Mouse (Mus musculus) thymus, adult 2 months (tissue): ENCODE measurements around the gene Slc25a21. TPM values are rescaled to one million over a fixed set of nuclear protein-coding genes. Genes with fewer than 3 reads are reported as not detected.

ENCODE experiments used
- DNase-seq: peaks from one replicate; pipeline ENCODE4 v3.0.0; 2021
- H3K27ac ChIP-seq: fragments of 200-500 bp; 2 replicates; pipeline ENCODE4 v1.5.1; 2012; ENCODE audit warnings: low read length, control low read depth; ENCODE audit not compliant: control insufficient read depth, insufficient read depth
- H3K27me3 ChIP-seq: fragments of 200-500 bp; 2 replicates; pipeline ENCODE4 v1.6.1; 2012; ENCODE audit warnings: mild to moderate bottlenecking, low read length, moderate library complexity, mixed read lengths; ENCODE audit not compliant: control insufficient read depth, insufficient read depth
- H3K36me3 ChIP-seq: fragments of 200-500 bp; 2 replicates; pipeline ENCODE4 v1.6.1; 2012; ENCODE audit warnings: mild to moderate bottlenecking, low read length, moderate library complexity; ENCODE audit not compliant: control insufficient read depth, insufficient read depth
- H3K4me1 ChIP-seq: fragments of 200-500 bp; replicated peaks from 2 replicates; pipeline ENCODE4 v1.6.1; 2012; ENCODE audit warnings: low read length; ENCODE audit not compliant: control insufficient read depth, insufficient read depth
- H3K4me3 ChIP-seq: fragments of 200-500 bp; 2 replicates; pipeline ENCODE4 v1.5.1; 2012; ENCODE audit warnings: mild to moderate bottlenecking, low read length, control low read depth, moderate library complexity; ENCODE audit not compliant: control insufficient read depth, insufficient read depth
- CTCF ChIP-seq: fragments of 200-500 bp; IDR thresholded peaks from 2 replicates; pipeline ENCODE4 v1.5.1; 2012; ENCODE audit warnings: mild to moderate bottlenecking, control low read depth, low read length, moderate library complexity, borderline replicate concordance; ENCODE audit not compliant: control insufficient read depth, poor library complexity, insufficient read depth; ENCODE audit errors: extremely low read depth
- POLR2A ChIP-seq: fragments of 200-500 bp; IDR thresholded peaks from 2 replicates; pipeline ENCODE4 v1.6.1; 2012; ENCODE audit warnings: mild to moderate bottlenecking, low read length, control low read depth, moderate library complexity; ENCODE audit not compliant: control insufficient read depth, poor library complexity, insufficient read depth; ENCODE audit errors: extremely low read depth
- WGBS: fragments of 180-500 bp; shearing (Covaris S2); methylation state at CpG from one replicate; pipeline ENCODE4 v1.1.7; 2018; 5-methylcytosine and 5-hydroxymethylcytosine counted together
- polyA plus RNA-seq: library from polyadenylated mRNA; depleted of rRNA; stranded (reverse); fragments of >200 nt; gene quantifications from 2 replicates; pipeline ENCODE4 v1.2.3, GENCODE M21; 2012

Slc25a21 gene
- polyA plus RNA-seq, 1 experiment, result 0.03 TPM

DNA sequence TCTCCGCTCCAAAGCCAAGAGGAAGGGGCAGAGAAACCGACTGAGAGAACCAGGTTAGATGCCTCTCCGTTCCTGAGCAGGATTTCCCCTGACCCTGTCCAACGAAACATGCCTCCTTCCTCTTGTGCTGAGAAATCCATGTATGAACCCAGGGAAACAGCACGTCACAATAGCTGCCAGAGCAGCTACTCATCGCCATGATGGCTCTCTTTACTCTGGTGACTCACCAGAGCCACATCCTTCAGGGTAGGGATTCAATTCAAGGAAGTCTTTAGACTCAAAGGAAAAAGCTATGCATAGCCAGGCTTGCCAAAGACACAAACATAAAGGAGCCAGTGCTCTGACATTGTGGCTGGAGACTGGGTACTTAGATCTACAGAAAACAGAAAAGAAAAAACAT lies 37.4 kb downstream of the Slc25a21 start:
- no peak for DNase-seq
- WGBS, result 64% methylated on average over 6 of the region's 6 CpGs
- Histone ChIP-seq H3K36me3 (no peaks in the 10 kb centered on the region), H3K4me3 (no peak overlapping the region), H3K27me3 (no peaks in the 10 kb centered on the region), H3K27ac (no peak overlapping the region), H3K4me1 (no peaks in the 10 kb centered on the region)
- TF ChIP-seq CTCF, result no peak
- no peak for TF ChIP-seq POLR2A

DNA sequence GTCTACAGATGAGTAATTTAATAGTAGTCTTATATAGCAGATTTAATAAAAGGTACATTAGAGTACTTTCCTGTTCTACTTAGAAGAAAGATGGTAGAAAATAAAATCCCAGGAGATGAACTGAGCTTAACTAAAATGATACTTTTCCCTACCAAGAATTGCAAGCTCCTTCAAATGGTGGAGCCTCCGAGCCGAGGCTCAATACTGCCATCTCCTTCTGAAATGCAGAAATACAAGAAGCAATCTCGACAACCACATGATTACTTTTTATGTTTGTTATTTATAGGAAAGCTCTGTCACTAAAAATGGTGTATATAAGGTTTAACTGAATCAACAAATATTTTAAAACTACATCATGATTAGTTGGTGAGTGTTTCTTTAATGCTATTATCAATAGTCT lies 39.0 kb downstream of the Slc25a21 start:
- TF ChIP-seq POLR2A, result no peak
- TF ChIP-seq CTCF, result no peak
- Histone ChIP-seq H3K36me3 (no peaks in the 10 kb centered on the region), H3K4me3 (no peak overlapping the region), H3K4me1 (no peaks in the 10 kb centered on the region), H3K27me3 (no peaks in the 10 kb centered on the region), H3K27ac (no peak overlapping the region)
- 55% methylated on average over 3 of the region's 3 CpGs for WGBS
- no peak for DNase-seq

DNA sequence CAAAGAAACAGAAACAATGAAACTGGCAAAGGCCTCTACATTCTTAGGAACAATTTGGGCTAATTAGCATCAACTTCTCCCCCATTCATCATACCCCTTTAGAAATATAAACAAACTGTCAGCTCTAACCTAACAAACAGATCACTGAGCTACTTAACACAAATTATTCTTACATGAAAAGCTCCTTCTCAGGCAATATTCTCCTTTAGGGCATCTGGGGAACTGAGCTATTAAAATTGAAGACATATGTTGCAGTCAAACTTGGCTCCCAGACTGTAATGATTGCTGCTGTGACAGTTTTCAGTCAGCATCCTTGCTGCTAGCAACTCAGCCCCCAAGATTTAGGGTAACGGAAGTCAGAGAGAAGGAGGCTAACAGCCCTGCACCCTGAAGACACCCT lies 58.3 kb downstream of the Slc25a21 start:
- Histone ChIP-seq H3K4me1 (no peaks in the 10 kb centered on the region), H3K4me3 (no peak overlapping the region), H3K27me3 (no peaks in the 10 kb centered on the region), H3K36me3 (no peaks in the 10 kb centered on the region), H3K27ac (no peak overlapping the region)
- WGBS, result 96% methylated on average over 1 of the region's 1 CpGs
- DNase-seq, result no peak
- TF ChIP-seq CTCF (no peak), POLR2A (no peak)

DNA sequence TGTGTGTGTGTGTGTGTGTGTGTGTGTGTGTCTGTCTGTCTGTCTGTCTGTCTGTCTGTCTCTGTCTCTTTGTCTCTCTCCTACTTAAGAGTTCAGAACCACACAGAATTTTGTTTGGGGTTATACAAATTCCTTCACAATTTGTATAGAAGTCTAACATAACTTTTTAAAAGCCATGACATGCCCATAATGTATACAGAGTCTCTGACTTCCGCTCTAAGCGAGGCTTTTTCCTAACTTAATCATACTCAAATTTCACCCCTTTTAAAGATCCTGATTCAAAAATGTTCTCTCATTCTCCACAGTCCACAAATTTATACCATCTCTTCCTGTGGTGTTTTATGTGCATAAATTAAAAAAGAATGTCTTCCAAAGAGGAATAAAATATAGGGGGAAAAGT lies 59.5 kb downstream of the Slc25a21 start:
- no peaks in the 10 kb centered on the region for H3K27me3 ChIP-seq
- H3K4me3 ChIP-seq, result no peak overlapping the region
- no peak for DNase-seq
- WGBS, result 90% methylated on average over 2 of the region's 2 CpGs
- H3K36me3 ChIP-seq, result no peaks in the 10 kb centered on the region
- TF ChIP-seq CTCF (no peak), POLR2A (no peak)
- H3K27ac ChIP-seq, result no peak overlapping the region
- no peaks in the 10 kb centered on the region for H3K4me1 ChIP-seq

DNA sequence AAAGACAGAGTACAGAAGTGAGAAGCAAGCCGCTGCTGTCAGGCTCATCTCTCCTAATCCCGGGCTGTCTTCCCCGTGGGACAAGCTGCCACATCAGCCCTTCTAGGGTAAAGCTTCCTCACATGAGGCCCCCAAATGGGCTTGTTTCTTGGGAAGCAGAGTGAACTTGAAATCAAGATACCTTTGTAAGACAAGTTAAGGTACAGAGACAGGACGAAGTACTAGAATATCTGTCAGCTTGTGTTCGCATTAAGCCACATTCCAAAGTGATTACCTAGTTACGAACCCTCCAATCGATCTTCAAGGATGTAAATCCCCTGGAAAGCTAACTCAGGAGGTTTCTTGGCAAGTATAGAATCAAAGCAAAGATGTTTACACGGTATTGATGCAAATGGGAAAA lies 78.7 kb downstream of the Slc25a21 start:
- Histone ChIP-seq H3K4me3 (no peak overlapping the region), H3K4me1 (no peaks in the 10 kb centered on the region), H3K27ac (no peak overlapping the region), H3K36me3 (no peaks in the 10 kb centered on the region), H3K27me3 (no peaks in the 10 kb centered on the region)
- TF ChIP-seq POLR2A (no peak), CTCF (no peak)
- WGBS, result 76% methylated on average over 8 of the region's 8 CpGs
- no peak for DNase-seq

DNA sequence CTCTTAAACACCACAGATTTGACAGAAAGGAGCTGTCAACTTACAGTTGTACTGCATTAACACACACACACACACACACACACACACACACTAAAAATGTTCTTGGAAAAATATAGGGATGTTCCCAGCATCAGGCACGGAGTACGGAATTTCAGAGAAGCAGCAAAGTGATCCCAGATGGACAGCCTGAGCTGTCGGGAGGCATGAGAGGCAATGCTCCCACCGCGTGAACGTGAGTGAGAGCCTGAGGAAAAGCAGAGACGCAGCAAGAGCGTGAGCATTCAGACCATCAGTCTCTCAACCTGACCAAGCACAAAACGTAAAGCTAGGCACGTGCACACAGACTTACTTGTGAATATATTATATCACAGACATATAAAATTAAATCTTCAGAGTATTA lies 81.8 kb downstream of the Slc25a21 start:
- Histone ChIP-seq H3K4me1 (no peaks in the 10 kb centered on the region), H3K4me3 (no peak overlapping the region), H3K27me3 (no peaks in the 10 kb centered on the region), H3K27ac (no peak overlapping the region), H3K36me3 (no peaks in the 10 kb centered on the region)
- TF ChIP-seq POLR2A (no peak), CTCF (no peak)
- no peak for DNase-seq
- 95% methylated on average over 10 of the region's 10 CpGs for WGBS

DNA sequence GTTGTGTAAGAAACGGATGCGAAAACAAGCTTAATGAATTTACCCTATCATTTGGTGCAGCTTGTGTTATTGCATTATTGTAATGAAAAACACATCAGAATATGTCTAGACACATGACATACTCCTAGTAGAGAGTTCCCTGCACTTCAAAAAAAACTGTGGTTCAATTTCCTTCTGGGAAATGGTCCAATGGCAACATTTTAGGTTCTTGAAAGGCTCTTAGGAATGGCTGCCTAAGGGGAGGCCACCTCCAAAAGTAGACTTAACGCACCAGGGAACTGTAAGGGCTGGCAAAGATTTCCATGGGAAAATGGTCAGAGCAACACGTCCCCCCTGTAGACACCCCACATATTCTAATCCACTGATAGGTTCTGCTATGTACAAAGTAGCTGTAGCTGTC lies 87.9 kb downstream of the Slc25a21 start:
- 94% methylated on average over 4 of the region's 4 CpGs for WGBS
- no peaks in the 10 kb centered on the region for H3K4me1 ChIP-seq
- H3K27me3 ChIP-seq, result no peaks in the 10 kb centered on the region; the same call in 1 of the 2 replicates
- no peaks in the 10 kb centered on the region for H3K36me3 ChIP-seq
- DNase-seq, result no peak
- no peak for TF ChIP-seq POLR2A
- TF ChIP-seq CTCF, result no peak
- H3K4me3 ChIP-seq, result no peak overlapping the region
- no peak overlapping the region for H3K27ac ChIP-seq
